Mouse (Mus musculus) G1E (cell line): Measurements from ENCODE around the gene Slc30a9. TPM values are rescaled to one million over a fixed set of nuclear protein-coding genes. Genes with fewer than 3 reads are reported as not detected.

ENCODE experiments used
- ATAC-seq: 2 replicates; pipeline ENCODE4 v1.8.0; 2016; ENCODE audit warnings: mild to moderate bottlenecking; ENCODE audit not compliant: insufficient number of reproducible peaks, poor library complexity, low FRiP score, severe bottlenecking; ENCODE audit errors: extremely low read depth
- DNase-seq: peaks from one replicate; pipeline ENCODE4 v3.0.0; 2012; ENCODE audit warnings: low spot score
- H3K27me3 ChIP-seq: 2 replicates; pipeline ENCODE4 v1.6.1; 2012; ENCODE audit warnings: mild to moderate bottlenecking, low read length, inconsistent platforms; ENCODE audit not compliant: insufficient read depth
- H3K36me3 ChIP-seq: replicated peaks from 2 replicates; pipeline ENCODE3; 2012; ENCODE audit warnings: mild to moderate bottlenecking, inconsistent platforms
- H3K4me1 ChIP-seq: 2 replicates; pipeline ENCODE4 v1.6.1; 2012; ENCODE audit warnings: low read depth, low read length, inconsistent platforms, mixed read lengths; ENCODE audit not compliant: insufficient read depth
- H3K4me3 ChIP-seq: 2 replicates; pipeline ENCODE4 v1.5.1; 2012; ENCODE audit warnings: low read depth, mild to moderate bottlenecking, inconsistent platforms, low read length, moderate library complexity, mixed read lengths
- H3K9me3 ChIP-seq: replicated peaks from 2 replicates; pipeline ENCODE4 v1.6.1; 2012; ENCODE audit warnings: inconsistent platforms
- CTCF ChIP-seq: IDR thresholded peaks from 2 replicates; pipeline ENCODE4 v1.5.1; 2012; ENCODE audit warnings: low read depth, low read length, inconsistent platforms, mixed read lengths
- GATA1 ChIP-seq: IDR thresholded peaks from 2 replicates; pipeline ENCODE4 v1.6.1; 2012; ENCODE audit warnings: borderline replicate concordance, low read length, inconsistent platforms, mixed read lengths
- GATA2 ChIP-seq: IDR thresholded peaks from 2 replicates; pipeline ENCODE4 v1.6.1; 2012; ENCODE audit warnings: low read depth, low read length, inconsistent platforms, borderline replicate concordance
- POLR2AphosphoS5 ChIP-seq: IDR thresholded peaks from 2 replicates; pipeline ENCODE4 v1.6.1; 2012; ENCODE audit warnings: low read depth, low read length, inconsistent platforms; ENCODE audit not compliant: insufficient replicate concordance
- TAL1 ChIP-seq: conservative IDR thresholded peaks from 2 replicates; pipeline ENCODE4 v1.6.1; 2012; ENCODE audit warnings: low read depth, low read length, inconsistent platforms, mixed read lengths
- polyA plus RNA-seq: library from polyadenylated mRNA; stranded (reverse); fragments of >175 nt; gene quantifications from 2 replicates; pipeline ENCODE4 v1.2.3, GENCODE M21; 2012
- total RNA-seq, 2 experiments: library from RNA; stranded (forward) in 1 of 2; stranded (reverse) in 1 of 2; fragments of 200-1000 nt in 1 of 2; fragments of >200 nt in 1 of 2; fragmentation: Nextera tagmentation in 1 of 2; gene quantifications; 2 replicates each; pipeline ENCODE4 v1.2.3; 2014 to 2017

Gene Slc30a9
- total and polyA plus RNA-seq, 3 experiments, result 9.3 to 109 (median 103) TPM

GRCm38 (mm10) chr5:67311811-67312521 lies 5.2 kb downstream of the Slc30a9 start:
- Histone ChIP-seq H3K9me3 (no peaks in the 10 kb centered on the region), H3K36me3 (peaks cover 54% of the 10 kb centered on the region), H3K27me3 (no peaks in the 10 kb centered on the region), H3K4me1 (peaks cover 4% of the 10 kb centered on the region; the same call in 1 of the 2 replicates), H3K4me3 (no peak overlapping the region)
- ATAC-seq, result no peak
- no peak for DNase-seq
- no peak for TF ChIP-seq TAL1
- TF ChIP-seq GATA1, result no peak
- no peak for TF ChIP-seq GATA2
- no peak for TF ChIP-seq CTCF
- TF ChIP-seq POLR2AphosphoS5, result no peak

- TF ChIP-seq GATA2 (no peak), TAL1 (no peak), CTCF (no peak), POLR2AphosphoS5 (no peak), GATA1 (no peak)
- DNase-seq, result no peak
- H3K4me1 ChIP-seq, result peaks cover 4% of the 10 kb centered on the region; the same call in 1 of the 2 replicates
- H3K9me3 ChIP-seq, result no peaks in the 10 kb centered on the region
- H3K27me3 ChIP-seq, result no peaks in the 10 kb centered on the region
- H3K4me3 ChIP-seq, result no peak overlapping the region
- peaks cover 58% of the 10 kb centered on the region for H3K36me3 ChIP-seq
- no peak for ATAC-seq
These were observed 5.7 kb downstream of the Slc30a9 start for GRCm38 (mm10) chr5:67312522-67312851.

GRCm38 (mm10) chr5:67321656-67322268 lies 15.0 kb downstream of the Slc30a9 start:
- Histone ChIP-seq H3K9me3 (no peaks in the 10 kb centered on the region), H3K4me3 (no peak overlapping the region), H3K4me1 (no peaks in the 10 kb centered on the region), H3K27me3 (no peaks in the 10 kb centered on the region), H3K36me3 (peaks cover 66% of the 10 kb centered on the region)
- ATAC-seq, result no peak
- DNase-seq, result no peak
- TF ChIP-seq TAL1, result no peak
- no peak for TF ChIP-seq GATA1
- TF ChIP-seq GATA2, result no peak
- no peak for TF ChIP-seq POLR2AphosphoS5
- TF ChIP-seq CTCF, result no peak

- Histone ChIP-seq H3K36me3 (peaks cover 62% of the 10 kb centered on the region), H3K27me3 (no peaks in the 10 kb centered on the region), H3K4me3 (no peak overlapping the region), H3K9me3 (no peaks in the 10 kb centered on the region), H3K4me1 (no peaks in the 10 kb centered on the region)
- TF ChIP-seq CTCF (no peak), TAL1 (no peak), GATA2 (no peak), GATA1 (no peak), POLR2AphosphoS5 (no peak)
- DNase-seq, result no peak
- no peak for ATAC-seq
These were observed 17.3 kb downstream of the Slc30a9 start for GRCm38 (mm10) chr5:67324032-67324431.

- Histone ChIP-seq H3K9me3 (no peaks in the 10 kb centered on the region), H3K4me1 (no peaks in the 10 kb centered on the region), H3K27me3 (no peaks in the 10 kb centered on the region), H3K4me3 (no peak overlapping the region), H3K36me3 (peaks cover 70% of the 10 kb centered on the region)
- no peak for ATAC-seq
- no peak for TF ChIP-seq TAL1
- TF ChIP-seq GATA2, result no peak
- no peak for TF ChIP-seq POLR2AphosphoS5
- no peak for TF ChIP-seq GATA1
- TF ChIP-seq CTCF, result no peak
- DNase-seq, result no peak
These were observed 34.1 kb downstream of the Slc30a9 start for GRCm38 (mm10) chr5:67340811-67341210.

GRCm38 (mm10) chr5:67347060-67347459 lies 40.3 kb downstream of the Slc30a9 start:
- H3K9me3 ChIP-seq, result no peaks in the 10 kb centered on the region
- no peaks in the 10 kb centered on the region for H3K4me1 ChIP-seq
- H3K4me3 ChIP-seq, result no peak overlapping the region
- no peaks in the 10 kb centered on the region for H3K27me3 ChIP-seq
- ATAC-seq (no peak), DNase-seq (no peak)
- TF ChIP-seq GATA1, result no peak
- no peak for TF ChIP-seq POLR2AphosphoS5
- TF ChIP-seq TAL1, result no peak
- TF ChIP-seq CTCF, result no peak
- TF ChIP-seq GATA2, result no peak
- H3K36me3 ChIP-seq, result peaks cover 93% of the 10 kb centered on the region
